Mouse (Mus musculus): ENCODE measurements around the gene Tnrc6a. TPM values are rescaled to one million over a fixed set of nuclear protein-coding genes. Genes with fewer than 3 reads are reported as not detected.
A peak's percentile ranks its signal among the peaks of the same experiment; 100 is the strongest.

Tnrc6a gene
- polyA plus RNA-seq, 1 experiment from 2014 or later: 63.2 TPM

GRCm38 (mm10) chr7:123219781-123220632, 96.3 kb downstream of the Tnrc6a start:
- Histone ChIP-seq H3K9me3 (no peaks in the 10 kb centered on the region), H3K4me3 (no peak overlapping the region), H3K27ac (no peak overlapping the region), H3K36me3 (no peaks in the 10 kb centered on the region), H3K9ac (no peak overlapping the region), H3K27me3 (no peaks in the 10 kb centered on the region), H3K4me1 (replicated peaks) (peaks cover 9% of the 10 kb centered on the region; the same call in 1 of the 2 replicates), H3K4me2 (no peak overlapping the region)
- WGBS: 69% methylated on average over 13 of the region's 13 CpGs
- ATAC-seq (ENCODE audit: low FRiP score): no peak

DNA sequence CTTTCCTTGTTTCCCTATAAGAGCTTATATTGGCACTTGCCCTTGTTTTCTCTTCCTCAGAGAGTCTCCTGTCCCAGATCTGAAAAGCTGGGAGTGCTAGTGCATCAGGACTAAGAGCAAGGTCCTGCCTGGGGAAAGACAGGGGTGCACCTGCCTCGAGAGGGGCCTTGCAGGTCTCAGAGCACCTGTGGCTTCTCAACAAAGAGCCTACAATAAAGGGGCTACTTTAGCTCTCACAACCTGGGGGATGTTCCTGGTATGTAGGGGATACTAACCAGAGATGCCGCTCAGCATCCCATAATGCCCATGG, 96.9 kb downstream of the Tnrc6a start:
- Histone ChIP-seq H3K4me3 (no peak overlapping the region), H3K9ac (no peak overlapping the region), H3K9me3 (no peaks in the 10 kb centered on the region), H3K4me2 (no peak overlapping the region), H3K27me3 (no peaks in the 10 kb centered on the region), H3K4me1 (replicated peaks) (peaks cover 9% of the 10 kb centered on the region; the same call in 1 of the 2 replicates), H3K27ac (no peak overlapping the region), H3K36me3 (no peaks in the 10 kb centered on the region)
- WGBS: 85% methylated on average over 2 of the region's 2 CpGs
- no peak for ATAC-seq (ENCODE audit: low FRiP score)

- peaks cover 4% of the 10 kb centered on the region; the same call in 1 of the 2 replicates for H3K4me1 ChIP-seq (replicated peaks)
- H3K4me3 ChIP-seq: no peak overlapping the region
- H3K9ac ChIP-seq: no peak overlapping the region
- no peaks in the 10 kb centered on the region for H3K9me3 ChIP-seq
- H3K27me3 ChIP-seq: no peaks in the 10 kb centered on the region
- no peak overlapping the region for H3K4me2 ChIP-seq
- 75% methylated on average over 9 of the region's 9 CpGs for WGBS
- H3K36me3 ChIP-seq: no peaks in the 10 kb centered on the region
- no peak overlapping the region for H3K27ac ChIP-seq
- ATAC-seq (ENCODE audit: low FRiP score): no peak
These were observed 100.4 kb downstream of the Tnrc6a start for GRCm38 (mm10) chr7:123224076-123224475.

DNA sequence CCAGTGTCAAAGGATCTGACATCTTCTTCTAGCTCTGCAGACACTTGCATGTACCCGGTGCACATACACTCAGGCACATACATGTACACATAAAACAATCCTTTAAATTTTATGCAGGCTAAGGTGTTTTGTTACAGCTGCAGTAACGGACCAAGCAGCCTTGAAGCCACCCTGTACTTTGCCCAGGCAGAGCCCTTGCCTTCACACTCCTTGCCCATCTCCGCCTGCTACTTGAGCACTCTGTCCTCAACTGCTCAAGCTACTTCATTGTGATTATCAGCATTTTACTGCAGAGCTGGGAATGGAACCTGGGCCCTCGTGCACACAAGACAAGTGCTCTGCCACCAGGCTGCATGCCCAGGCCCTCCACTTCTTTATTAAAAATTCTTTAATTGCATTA, 101.5 kb downstream of the Tnrc6a start:
- no peak for ATAC-seq (ENCODE audit: low FRiP score)
- H3K9me3 ChIP-seq: no peaks in the 10 kb centered on the region
- H3K36me3 ChIP-seq: no peaks in the 10 kb centered on the region
- 89% methylated on average over 4 of the region's 4 CpGs for WGBS
- H3K4me3 ChIP-seq: no peak overlapping the region
- H3K9ac ChIP-seq: no peak overlapping the region
- H3K27ac ChIP-seq: no peak overlapping the region
- H3K4me2 ChIP-seq: no peak overlapping the region
- no peaks in the 10 kb centered on the region for H3K27me3 ChIP-seq
- H3K4me1 ChIP-seq (replicated peaks): no peaks in the 10 kb centered on the region

DNA sequence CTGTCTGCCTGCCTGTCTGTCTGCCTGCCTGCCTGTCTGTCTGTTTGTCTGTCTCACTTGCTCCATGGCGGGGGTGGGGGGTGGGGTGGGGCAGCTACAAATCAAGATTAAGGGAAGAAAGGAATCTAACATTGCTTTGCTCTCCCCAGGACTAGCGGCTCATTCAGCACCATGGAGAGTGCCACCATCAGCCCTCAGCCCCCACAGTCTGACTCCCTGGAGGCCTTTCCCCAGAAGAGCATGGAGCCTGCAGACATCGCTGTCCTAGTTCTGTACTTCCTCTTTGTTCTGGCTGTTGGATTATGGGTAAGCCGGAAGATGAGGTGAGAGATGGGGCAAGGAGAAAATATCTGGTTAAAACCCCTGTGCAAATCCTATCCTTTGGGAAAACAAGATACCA, 111.8 kb downstream of the Tnrc6a start:
- Histone ChIP-seq H3K4me2 (no peak overlapping the region), H3K9ac (no peak overlapping the region), H3K27me3 (no peaks in the 10 kb centered on the region), H3K4me3 (no peak overlapping the region), H3K9me3 (no peaks in the 10 kb centered on the region), H3K4me1 (replicated peaks) (peaks cover 8% of the 10 kb centered on the region), H3K27ac (no peak overlapping the region), H3K36me3 (no peaks in the 10 kb centered on the region)
- 35% methylated on average over 4 of the region's 4 CpGs for WGBS
- no peak for ATAC-seq (ENCODE audit: low FRiP score)

GRCm38 (mm10) chr7:123238621-123239020, 114.9 kb downstream of the Tnrc6a start:
- 43% methylated on average over 4 of the region's 4 CpGs for WGBS
- peaks cover 8% of the 10 kb centered on the region for H3K4me1 ChIP-seq (replicated peaks)
- H3K9me3 ChIP-seq: no peaks in the 10 kb centered on the region
- no peak overlapping the region for H3K4me3 ChIP-seq
- H3K4me2 ChIP-seq: no peak overlapping the region
- H3K27me3 ChIP-seq: no peaks in the 10 kb centered on the region
- 0 out of 2 replicates have a peak overlapping the region, but pooled peaks have one; percentile 12 for H3K27ac ChIP-seq
- no peaks in the 10 kb centered on the region for H3K36me3 ChIP-seq
- peak; percentile 71; the same call in 1 of the 2 replicates for ATAC-seq (ENCODE audit: low FRiP score)
- H3K9ac ChIP-seq: no peak overlapping the region; the same call in 1 of the 2 replicates

DNA sequence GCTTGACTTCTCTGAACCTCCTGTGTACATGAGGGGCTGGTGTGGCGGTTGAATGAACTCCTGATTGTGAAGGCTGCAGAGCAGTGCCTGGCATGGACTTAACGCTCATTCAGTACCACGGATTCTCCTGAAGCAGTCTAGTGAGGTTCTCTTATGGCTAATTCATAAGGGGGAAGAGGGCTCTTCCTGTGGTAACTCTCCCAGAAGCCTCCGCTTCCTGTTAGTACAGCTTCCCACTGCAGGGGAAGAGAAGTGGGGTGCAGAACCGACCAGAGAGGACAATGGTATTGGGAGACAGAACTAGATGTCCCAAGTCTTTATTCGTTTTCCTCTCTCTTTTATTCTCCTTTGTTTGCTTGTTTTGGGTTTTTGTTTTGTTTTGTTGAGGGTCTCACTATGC, 116.4 kb downstream of the Tnrc6a start:
- WGBS: 72% methylated on average over 6 of the region's 6 CpGs
- Histone ChIP-seq H3K27me3 (no peaks in the 10 kb centered on the region), H3K4me1 (replicated peaks) (peaks cover 8% of the 10 kb centered on the region), H3K4me2 (no peak overlapping the region), H3K9ac (no peak overlapping the region), H3K9me3 (no peaks in the 10 kb centered on the region), H3K4me3 (no peak overlapping the region), H3K36me3 (no peaks in the 10 kb centered on the region), H3K27ac (no peak overlapping the region)
- ATAC-seq (ENCODE audit: low FRiP score): no peak

GRCm38 (mm10) chr7:123242241-123242640, 118.6 kb downstream of the Tnrc6a start:
- ATAC-seq (ENCODE audit: low FRiP score): no peak
- Histone ChIP-seq H3K27me3 (no peaks in the 10 kb centered on the region), H3K9me3 (no peaks in the 10 kb centered on the region), H3K27ac (no peak overlapping the region), H3K4me3 (no peak overlapping the region), H3K36me3 (no peaks in the 10 kb centered on the region), H3K4me1 (replicated peaks) (peaks cover 8% of the 10 kb centered on the region), H3K9ac (no peak overlapping the region), H3K4me2 (no peak overlapping the region)
- 90% methylated on average over 7 of the region's 7 CpGs for WGBS

GRCm38 (mm10) chr7:123244833-123245232, 121.1 kb downstream of the Tnrc6a start:
- no peaks in the 10 kb centered on the region for H3K9me3 ChIP-seq
- H3K4me3 ChIP-seq: no peak overlapping the region
- H3K4me2 ChIP-seq: no peak overlapping the region
- WGBS: 91% methylated on average over 1 of the region's 1 CpGs
- no peak overlapping the region for H3K9ac ChIP-seq
- H3K27me3 ChIP-seq: no peaks in the 10 kb centered on the region
- no peaks in the 10 kb centered on the region for H3K4me1 ChIP-seq (replicated peaks)
- no peak overlapping the region for H3K27ac ChIP-seq
- ATAC-seq (ENCODE audit: low FRiP score): no peak
- H3K36me3 ChIP-seq: no peaks in the 10 kb centered on the region

Other genes starting within 250 kb of the Tnrc6a start
- 27.4 and 27.7 TPM in 2 replicates for gene Rbbp6, start 158.2 kb upstream of the Tnrc6a start, polyA plus RNA-seq (2015; fragmentation: Nextera tagmentation; extraction: Ambion mirVana)
- 0.18 and 0.70 TPM in 2 replicates for gene Slc5a11, start 90.9 kb downstream of the Tnrc6a start, polyA plus RNA-seq (2015; fragmentation: Nextera tagmentation; extraction: Ambion mirVana)
- 89.4 and 90.8 TPM in 2 replicates for gene Lcmt1, start 245.9 kb downstream of the Tnrc6a start, polyA plus RNA-seq (2015; fragmentation: Nextera tagmentation; extraction: Ambion mirVana)
- 13.0 and 13.3 TPM in 2 replicates for gene Arhgap17, start 246.0 kb downstream of the Tnrc6a start, polyA plus RNA-seq (2015; fragmentation: Nextera tagmentation; extraction: Ambion mirVana)

Data from hindbrain, embryonic 13.5 days (tissue).